21 mouse cellular contexts compared by ENCODE assay signal in the genomic region with DNA sequence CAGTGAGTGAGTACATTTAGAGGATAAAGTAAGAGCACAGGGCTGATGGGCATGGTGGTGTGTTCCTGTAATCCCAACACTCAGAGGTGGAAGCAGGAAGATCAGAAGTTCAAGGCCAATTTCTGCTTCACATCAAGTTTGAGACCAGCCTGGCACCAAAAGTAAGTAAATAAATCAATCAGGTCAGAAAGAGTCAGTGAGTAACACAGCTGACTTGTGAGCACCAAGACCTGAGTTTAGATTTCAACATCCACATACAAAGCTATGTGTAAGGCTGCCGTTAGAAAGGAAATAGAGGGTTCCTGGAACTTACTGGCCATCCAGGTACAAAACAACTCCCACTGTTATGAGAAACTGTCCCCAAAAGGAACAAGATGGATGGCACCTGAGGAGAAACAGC.
A peak's percentile ranks its signal among the peaks of the same experiment; 100 is the strongest.
DNase-seq lines count a peak whose midpoint lies in the region; ATAC-seq lines count a peak whose summit lies in the region.
"Had no signal": no experiment of that assay in that cellular context is flagged by ENCODE, and none has a peak within 500 bp of the region (broad histone marks: within the 10 kb centered on the region; RNA-seq: fewer than 3 reads in every experiment).

No protein-coding gene starts in this region.

- no peak for DNase-seq in heart, adult 9 months (ENCODE audit: low spot score in 2 of 2)
- no peak for DNase-seq in liver, embryonic 11.5 days (ENCODE audit: low spot score)
- no peak for DNase-seq in spleen, postnatal 14 days (ENCODE audit: low spot score in 2 of 2)
- DNase-seq: adrenal gland, postnatal 14 days; gastrocnemius, postnatal 14 days; heart, postnatal 14 days; kidney, adult 18-20 months had no signal

- H3K27ac ChIP-seq in forebrain, embryonic 16.5 days (ENCODE audit: low read length) = peak overlapping the region; percentile 3; the same call in 1 of the 2 replicates
- H3K27ac ChIP-seq in forebrain, embryonic 12.5 days = no peak overlapping the region
- peak overlapping the region; percentile 24; the same call in 1 of the 2 replicates for H3K27ac ChIP-seq in heart, embryonic 13.5 days (replicated peaks)
- no peak overlapping the region; the same call in 1 of the 2 replicates for H3K27ac ChIP-seq in liver, embryonic 11.5 days (ENCODE audit: low read depth, low read length)
- H3K27ac ChIP-seq in liver, embryonic 12.5 days = no peak overlapping the region
- H3K27ac ChIP-seq: embryonic facial prominence, embryonic 10.5 days; hindbrain, embryonic 10.5 days; hindbrain, embryonic 14.5 days; intestine, embryonic 15.5 days had no signal

- no peaks in the 10 kb centered on the region for H3K9me3 ChIP-seq in forebrain, embryonic 16.5 days (ENCODE audit: control insufficient read depth, low read length)
- H3K9me3 ChIP-seq in forebrain, embryonic 12.5 days = no peaks in the 10 kb centered on the region
- H3K9me3 ChIP-seq in heart, embryonic 13.5 days = no peaks in the 10 kb centered on the region
- H3K9me3 ChIP-seq in liver, embryonic 11.5 days (ENCODE audit: control insufficient read depth, low read length) = no peaks in the 10 kb centered on the region
- H3K9me3 ChIP-seq in liver, embryonic 12.5 days (replicated peaks) = no peaks in the 10 kb centered on the region
- H3K9me3 ChIP-seq: embryonic facial prominence, embryonic 10.5 days; hindbrain, embryonic 10.5 days; intestine, embryonic 15.5 days had no signal

- H3K9ac ChIP-seq in forebrain, embryonic 16.5 days (replicated peaks; ENCODE audit: low read depth, low read length) = no peak overlapping the region
- no peak overlapping the region for H3K9ac ChIP-seq in forebrain, embryonic 12.5 days
- H3K9ac ChIP-seq in heart, embryonic 13.5 days = peak overlapping the region; percentile 40; the same call in 1 of the 2 replicates
- H3K9ac ChIP-seq in liver, embryonic 11.5 days (ENCODE audit: low read depth, low read length) = no peak overlapping the region
- no peak overlapping the region for H3K9ac ChIP-seq in liver, embryonic 12.5 days
- H3K9ac ChIP-seq: hindbrain, embryonic 14.5 days; intestine, embryonic 15.5 days had no signal

- no peak overlapping the region for H3K4me3 ChIP-seq in forebrain, embryonic 16.5 days (replicated peaks; ENCODE audit: low read length)
- H3K4me3 ChIP-seq in forebrain, embryonic 12.5 days (replicated peaks) = no peak overlapping the region
- H3K4me3 ChIP-seq in heart, embryonic 13.5 days = no peak overlapping the region
- no peak overlapping the region for H3K4me3 ChIP-seq in liver, embryonic 11.5 days (ENCODE audit: low read depth, low read length)
- H3K4me3 ChIP-seq in liver, embryonic 12.5 days = no peak overlapping the region
- H3K4me3 ChIP-seq: embryonic facial prominence, embryonic 10.5 days; erythroblast, embryonic 14.5 days; hindbrain, embryonic 10.5 days; intestine, embryonic 15.5 days had no signal

- ATAC-seq in forebrain, embryonic 16.5 days = no peak
- no peak for ATAC-seq in forebrain, embryonic 12.5 days (ENCODE audit: low FRiP score)
- no peak for ATAC-seq in heart, embryonic 13.5 days (ENCODE audit: extremely low read depth, insufficient number of reproducible peaks, low FRiP score, low TSS enrichment)
- no peak for ATAC-seq in liver, embryonic 11.5 days (replicated peaks; ENCODE audit: low FRiP score)
- no peak for ATAC-seq in liver, embryonic 12.5 days
- ATAC-seq in granulocyte monocyte progenitor cell, adult 5-6 weeks (replicated peaks; ENCODE audit: poor library complexity, severe bottlenecking) = peak; percentile 29; the same call in 1 of the 2 replicates
- ATAC-seq: activated CD4-positive, CD25-positive, alpha-beta regulatory T cell, adult 4 months; intestine, embryonic 15.5 days; Patski had no signal

- peaks cover 24% of the 10 kb centered on the region for H3K4me1 ChIP-seq in forebrain, embryonic 16.5 days (replicated peaks; ENCODE audit: control insufficient read depth, insufficient read depth, low read length)
- peaks cover 8% of the 10 kb centered on the region; the same call in 1 of the 2 replicates for H3K4me1 ChIP-seq in forebrain, embryonic 12.5 days
- H3K4me1 ChIP-seq in heart, embryonic 13.5 days = peaks cover 54% of the 10 kb centered on the region
- H3K4me1 ChIP-seq in liver, embryonic 11.5 days (replicated peaks; ENCODE audit: control insufficient read depth, insufficient read depth, low read length) = peaks cover 23% of the 10 kb centered on the region
- peaks cover 29% of the 10 kb centered on the region for H3K4me1 ChIP-seq in liver, embryonic 12.5 days

- H3K27me3 ChIP-seq in forebrain, embryonic 16.5 days (replicated peaks; ENCODE audit: control insufficient read depth, insufficient read depth, low read length) = no peaks in the 10 kb centered on the region
- H3K27me3 ChIP-seq in forebrain, embryonic 12.5 days = no peaks in the 10 kb centered on the region
- H3K27me3 ChIP-seq in heart, embryonic 13.5 days (replicated peaks) = no peaks in the 10 kb centered on the region
- H3K27me3 ChIP-seq in liver, embryonic 11.5 days (replicated peaks; ENCODE audit: control insufficient read depth, insufficient read depth, low read length) = no peaks in the 10 kb centered on the region
- no peaks in the 10 kb centered on the region for H3K27me3 ChIP-seq in liver, embryonic 12.5 days (replicated peaks)
- H3K27me3 ChIP-seq: CH12.LX; intestine, embryonic 15.5 days; Patski had no signal

- H3K36me3 ChIP-seq in forebrain, embryonic 16.5 days (ENCODE audit: control insufficient read depth, insufficient read depth) = no peaks in the 10 kb centered on the region
- H3K36me3 ChIP-seq in forebrain, embryonic 12.5 days (replicated peaks) = peaks cover 16% of the 10 kb centered on the region
- H3K36me3 ChIP-seq in heart, embryonic 13.5 days = peaks cover 26% of the 10 kb centered on the region
- H3K36me3 ChIP-seq in liver, embryonic 11.5 days (ENCODE audit: control insufficient read depth, insufficient read depth, low read length) = no peaks in the 10 kb centered on the region; the same call in 1 of the 2 replicates
- peaks cover 21% of the 10 kb centered on the region for H3K36me3 ChIP-seq in liver, embryonic 12.5 days

- H3K4me2 ChIP-seq in forebrain, embryonic 16.5 days (ENCODE audit: low read length) = no peak overlapping the region
- H3K4me2 ChIP-seq in forebrain, embryonic 12.5 days = no peak overlapping the region
- no peak overlapping the region for H3K4me2 ChIP-seq in heart, embryonic 13.5 days
- H3K4me2 ChIP-seq in liver, embryonic 11.5 days = 0 out of 2 replicates have a peak overlapping the region, but pooled peaks have one; percentile 9
- H3K4me2 ChIP-seq in liver, embryonic 12.5 days = no peak overlapping the region
- H3K4me2 ChIP-seq: heart, embryonic 11.5 days; hindbrain, embryonic 14.5 days; intestine, embryonic 15.5 days had no signal

- WGBS in forebrain, embryonic 16.5 days = 83% methylated on average over 1 of the region's 1 CpGs
- WGBS in forebrain, embryonic 12.5 days = 84% methylated on average over 1 of the region's 1 CpGs
- 72% methylated on average over 1 of the region's 1 CpGs for WGBS in heart, embryonic 13.5 days
- whole genome bisulfite sequencing in liver, embryonic 11.5 days = 49% methylated on average over 1 of the region's 1 CpGs
- 40% methylated on average over 1 of the region's 1 CpGs for WGBS in liver, embryonic 12.5 days (ENCODE audit: insufficient replicate concordance)

Comparison
In these comparisons a context has a peak if more than half of its experiments do, and no peak if none do; other contexts are left out.
1. H3K27ac ChIP-seq: peak in forebrain, embryonic 16.5 days (single experiment) and heart, embryonic 13.5 days (single experiment); none in forebrain, embryonic 12.5 days (single experiment), liver, embryonic 11.5 days (single experiment) and liver, embryonic 12.5 days (single experiment).